Mouse (Mus musculus) duodenum, adult 2 months (tissue): ENCODE results near the gene Gm4513. TPM values are rescaled to one million over a fixed set of nuclear protein-coding genes. Genes with fewer than 3 reads are reported as not detected.

Source experiments
- polyA plus RNA-seq: library from polyadenylated mRNA; depleted of rRNA; stranded (reverse); fragments of >200 nt; gene quantifications from 2 replicates; pipeline ENCODE4 v1.2.3, GENCODE M21; 2012; ENCODE audit warnings: low replicate concordance; rRNA removed

Gm4513 gene
- not detected in 2 replicates for polyA plus RNA-seq

GRCm38 (mm10) chr7:20598921-20599320 lies at the start of gene Gm4513:
Gene Gm4513 (minus strand): TSS chr7:20599021.

GRCm38 (mm10) chr7:20576141-20576540 lies 22.7 kb downstream of the Gm4513 start, which contains the start of gene Gm4141:
Gene Gm4141 (minus strand): TSS chr7:20576241.

GRCm38 (mm10) chr7:20545657-20546056 lies 53.2 kb downstream of the Gm4513 start, which contains the start of gene Gm5726:
Gene Gm5726 (minus strand): TSS chr7:20545757.

Other genes with a start within 250 kb of the Gm4513 start
- not detected in 2 replicates for gene Gm5728, start 223.6 kb downstream of the Gm4513 start, polyA plus RNA-seq
- gene Vmn1r100, start 181.1 kb downstream of the Gm4513 start, polyA plus RNA-seq, result not detected in 2 replicates
- gene Vmn1r101, start 156.4 kb downstream of the Gm4513 start, polyA plus RNA-seq, result not detected in 2 replicates
- gene Gm10670, start 124.1 kb downstream of the Gm4513 start, polyA plus RNA-seq, result not detected in 2 replicates
- not detected in 2 replicates for gene Vmn1r103, start 88.5 kb downstream of the Gm4513 start, polyA plus RNA-seq
- not detected in 2 replicates for gene Vmn1r104, start 65.2 kb downstream of the Gm4513 start, polyA plus RNA-seq
- not detected in 2 replicates for gene Gm5726, start 53.3 kb downstream of the Gm4513 start, polyA plus RNA-seq
- not detected in 2 replicates for gene Gm4141, start 22.8 kb downstream of the Gm4513 start, polyA plus RNA-seq
- gene Vmn1r107, start 69.9 kb upstream of the Gm4513 start, polyA plus RNA-seq, result not detected in 2 replicates
- gene Vmn1r111, start 104.2 kb upstream of the Gm4513 start, polyA plus RNA-seq, result not detected in 2 replicates
- gene Gm10668, start 131.6 kb upstream of the Gm4513 start, polyA plus RNA-seq, result not detected in 2 replicates
- not detected in 2 replicates for gene Vmn1r112, start 172.2 kb upstream of the Gm4513 start, polyA plus RNA-seq
- gene Vmn1r113, start 188.3 kb upstream of the Gm4513 start, polyA plus RNA-seq, result not detected in 2 replicates
- not detected in 2 replicates for gene Vmn1r114, start 213.2 kb upstream of the Gm4513 start, polyA plus RNA-seq
- not detected in 2 replicates for gene Vmn1r115, start 246.0 kb upstream of the Gm4513 start, polyA plus RNA-seq